Mouse (Mus musculus) stomach, postnatal 0 days (tissue): Measurements from ENCODE around the gene Tut7.

Experiments
- CTCF ChIP-seq: IDR thresholded peaks from 2 replicates; pipeline ENCODE4 v1.5.1; 2016; ENCODE audit warnings: antibody characterized with exemption, low read depth, mild to moderate bottlenecking, moderate library complexity
- EP300 ChIP-seq: optimal IDR thresholded peaks from 2 replicates; pipeline ENCODE3; 2016; ENCODE audit warnings: antibody characterized with exemption

- no peak for TF ChIP-seq CTCF
- no peak for TF ChIP-seq EP300
Measured at GRCm38 (mm10) chr13:59731652-59732051, 91.3 kb downstream of the Tut7 start, which contains the start of gene Spata31d1d.
